Mouse (Mus musculus): ENCODE measurements around the gene Rplp0.

GRCm38 (mm10) chr5:115574992-115575391, 15.7 kb downstream of the Rplp0 start:
- TF ChIP-seq POLR2A (IDR thresholded peaks at IDR 0.05; ENCODE audit: extremely low read depth, insufficient read depth, low read length): no peak
- no peak for TF ChIP-seq CTCF (IDR thresholded peaks at IDR 0.05; ENCODE audit: low read depth, low read length)

Measured in liver, adult 2 months (tissue).